Mouse (Mus musculus) ES-E14 (cell line): ENCODE measurements around the gene Rps13. TPM values are rescaled to one million over a fixed set of nuclear protein-coding genes. Genes with fewer than 3 reads are reported as not detected.

Source experiments
- DNase-seq: peaks from one replicate; pipeline ENCODE4 v3.0.0-alpha.2; 2013; ENCODE audit warnings: low read depth, low spot score
- H3K27ac ChIP-seq: 2 replicates; pipeline ENCODE4 v1.5.1; 2012; ENCODE audit warnings: low read depth, mild to moderate bottlenecking, low read length, moderate library complexity, mixed read lengths; ENCODE audit not compliant: poor library complexity, insufficient read depth, severe bottlenecking
- H3K36me3 ChIP-seq: 2 replicates; pipeline ENCODE4 v1.6.1; 2012; ENCODE audit warnings: mild to moderate bottlenecking, low read length, moderate library complexity, mixed read lengths; ENCODE audit not compliant: control insufficient read depth, poor library complexity, insufficient read depth, severe bottlenecking
- H3K4me1 ChIP-seq, 2 experiments: fragments of 150-350 bp in 1 of 2; sonication (generic) in 1 of 2; 2 replicates each; pipeline ENCODE4 v1.6.1; 2012; ENCODE audit warnings: low read length in 2 of 2, mild to moderate bottlenecking in 1 of 2, mixed read lengths in 1 of 2; ENCODE audit not compliant: control insufficient read depth in 2 of 2, insufficient read depth in 2 of 2, poor library complexity in 1 of 2
- H3K4me3 ChIP-seq, 2 experiments: fragments of 150-350 bp in 1 of 2; sonication (generic) in 1 of 2; 2 replicates each; pipeline ENCODE4 v1.5.1; 2012; ENCODE audit warnings: low read length in 2 of 2, low read depth in 1 of 2, mild to moderate bottlenecking in 1 of 2, mixed read lengths in 1 of 2; ENCODE audit not compliant: insufficient read depth in 1 of 2, poor library complexity in 1 of 2, severe bottlenecking in 1 of 2
- H3K9ac ChIP-seq: 2 replicates; pipeline ENCODE4 v1.6.1; 2012; ENCODE audit warnings: low read depth, mild to moderate bottlenecking, low read length, mixed read lengths; ENCODE audit not compliant: poor library complexity, insufficient read depth, severe bottlenecking
- H3K9me3 ChIP-seq: fragments of 150-350 bp; sonication (generic); 2 replicates; pipeline ENCODE4 v1.6.1; 2012; ENCODE audit warnings: low read depth, mild to moderate bottlenecking, low read length; ENCODE audit not compliant: control insufficient read depth, insufficient read depth
- CHD2 ChIP-seq: IDR thresholded peaks from 2 replicates; pipeline ENCODE4 v1.6.1; 2014; ENCODE audit warnings: mild to moderate bottlenecking, low read depth, low read length, inconsistent platforms
- HCFC1 ChIP-seq: IDR thresholded peaks from 2 replicates; pipeline ENCODE4 v1.6.1; 2012; ENCODE audit warnings: low read length, inconsistent platforms, borderline replicate concordance; ENCODE audit not compliant: insufficient read depth
- MAFK ChIP-seq: IDR thresholded peaks from 2 replicates; pipeline ENCODE4 v1.6.1; 2014; ENCODE audit warnings: mild to moderate bottlenecking, low read depth, low read length, inconsistent platforms; ENCODE audit not compliant: insufficient read depth
- ZC3H11A ChIP-seq: IDR thresholded peaks from 2 replicates; pipeline ENCODE4 v1.6.1; 2012; ENCODE audit warnings: low read depth, mild to moderate bottlenecking, inconsistent platforms, low read length, borderline replicate concordance
- ZNF384 ChIP-seq: IDR thresholded peaks from 2 replicates; pipeline ENCODE4 v1.6.1; 2012; ENCODE audit warnings: low read depth, low read length, inconsistent platforms
- in situ Hi-C, 2 experiments: fragments of 600-800 bp; cut with MboI; formaldehyde crosslinking; loops; one replicate each; pipeline ENCODE4 v1.15.1; 2025; ENCODE audit warnings: low sequenced_read_pairs in 2 of 2, inconsistent platforms in 1 of 2; ENCODE audit not compliant: unreplicated experiment in 2 of 2
- total RNA-seq: library from RNA; depleted of rRNA; stranded (reverse); fragments of 300-350 nt; gene quantifications from 2 replicates; pipeline ENCODE4 v1.2.3, GENCODE M21; 2012

The Rps13 gene
- total RNA-seq, 1 experiment = 1,038 TPM

- no peak overlapping the region for H3K9ac ChIP-seq
- in situ Hi-C loops = no loop called here
- no peak for DNase-seq
Measured at GRCm38 (mm10) chr7:116298851-116299250, 35.1 kb downstream of the Rps13 start.

DNA sequence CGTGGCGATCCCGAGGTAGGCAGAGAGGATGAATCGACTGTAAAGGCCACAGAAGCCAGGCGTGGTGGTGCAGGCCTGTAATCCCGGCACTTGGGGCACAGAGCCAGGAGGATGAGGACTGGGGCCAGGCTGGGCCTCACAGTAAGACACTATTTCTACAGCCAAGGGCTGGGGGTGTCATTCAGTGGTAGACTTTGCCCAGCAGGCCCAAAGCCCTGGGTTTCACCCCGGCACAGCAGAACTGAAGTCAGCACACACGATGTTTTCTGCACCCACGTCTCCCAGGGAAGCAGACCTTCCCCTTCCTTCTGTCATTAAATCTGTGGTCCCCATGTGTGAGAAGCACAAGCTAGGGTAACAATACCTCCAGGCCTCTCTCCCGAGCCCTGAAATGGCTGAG lies 35.6 kb downstream of the Rps13 start:
- Histone ChIP-seq H3K36me3 (peaks cover 5% of the 10 kb centered on the region; the same call in 1 of the 2 replicates), H3K27ac (no peak overlapping the region), H3K4me1 (peaks cover 8 to 38% of the 10 kb centered on the region in 2 experiments; a peak in 3 of 4 replicates), H3K9ac (peak overlapping the region; percentile 9; the same call in 1 of the 2 replicates), H3K9me3 (no peaks in the 10 kb centered on the region), H3K4me3 (no peak overlapping the region)
- in situ Hi-C loops = no loop called here
- DNase-seq = no peak
- TF ChIP-seq ZC3H11A (no peak), ZNF384 (no peak), MAFK (no peak), HCFC1 (no peak), CHD2 (no peak)

More at GRCm38 (mm10) chr7:116298851-116299250, 35.1 kb downstream of the Rps13 start:
- H3K27ac ChIP-seq = no peak overlapping the region
- peaks cover 5% of the 10 kb centered on the region; the same call in 1 of the 2 replicates for H3K36me3 ChIP-seq
- H3K9me3 ChIP-seq = no peaks in the 10 kb centered on the region
- no peak overlapping the region for H3K4me3 ChIP-seq
- H3K4me1 ChIP-seq = peaks cover 8 to 41% of the 10 kb centered on the region in 2 experiments; a peak in 3 of 4 replicates
- no peak for TF ChIP-seq HCFC1
- no peak for TF ChIP-seq MAFK
- no peak for TF ChIP-seq ZNF384
- TF ChIP-seq ZC3H11A = no peak
- no peak for TF ChIP-seq CHD2

- TF ChIP-seq ZC3H11A = no peak
- no peak for TF ChIP-seq ZNF384
- no peak for TF ChIP-seq CHD2
- no peak for TF ChIP-seq MAFK
- H3K27ac ChIP-seq = no peak overlapping the region
- DNase-seq = no peak
Measured at GRCm38 (mm10) chr7:116294961-116295360, 39.0 kb downstream of the Rps13 start.

DNA sequence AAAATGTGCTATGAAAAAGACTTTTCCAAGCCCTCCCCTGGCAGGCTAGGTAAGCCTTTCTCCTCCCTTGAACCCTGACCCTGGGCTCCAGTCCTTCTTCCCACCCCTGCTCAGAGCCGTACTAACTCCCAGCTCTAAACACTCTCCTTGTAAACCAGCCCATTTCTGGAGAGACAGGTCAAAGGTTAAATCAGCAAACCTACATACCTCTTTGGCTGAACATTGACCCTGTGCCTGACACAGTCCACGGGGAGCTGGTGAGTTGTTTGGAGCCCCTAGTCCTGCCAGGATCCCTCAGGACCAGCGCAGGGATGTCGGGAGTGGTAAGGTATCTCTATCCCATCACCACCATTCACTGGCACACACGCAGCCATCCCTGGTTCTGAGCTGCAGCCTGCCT lies 41.6 kb downstream of the Rps13 start:
- TF ChIP-seq HCFC1 = no peak
- no peak for TF ChIP-seq ZC3H11A
- Histone ChIP-seq H3K27ac (no peak overlapping the region), H3K4me3 (no peak overlapping the region), H3K36me3 (peaks cover 5% of the 10 kb centered on the region; the same call in 1 of the 2 replicates), H3K4me1 (peaks cover 2 to 47% of the 10 kb centered on the region in 2 experiments; a peak in 3 of 4 replicates), H3K9ac (no peak overlapping the region), H3K9me3 (no peaks in the 10 kb centered on the region)
- in situ Hi-C loops = no loop called here
- DNase-seq = no peak

More at GRCm38 (mm10) chr7:116294961-116295360, 39.0 kb downstream of the Rps13 start:
- no peak overlapping the region for H3K9ac ChIP-seq
- peaks cover 5% of the 10 kb centered on the region; the same call in 1 of the 2 replicates for H3K36me3 ChIP-seq
- no peak overlapping the region for H3K4me3 ChIP-seq
- in situ Hi-C loops = no loop called here
- peaks cover 6 to 42% of the 10 kb centered on the region in 2 experiments; a peak in 2 of 4 replicates for H3K4me1 ChIP-seq
- no peaks in the 10 kb centered on the region for H3K9me3 ChIP-seq

DNA sequence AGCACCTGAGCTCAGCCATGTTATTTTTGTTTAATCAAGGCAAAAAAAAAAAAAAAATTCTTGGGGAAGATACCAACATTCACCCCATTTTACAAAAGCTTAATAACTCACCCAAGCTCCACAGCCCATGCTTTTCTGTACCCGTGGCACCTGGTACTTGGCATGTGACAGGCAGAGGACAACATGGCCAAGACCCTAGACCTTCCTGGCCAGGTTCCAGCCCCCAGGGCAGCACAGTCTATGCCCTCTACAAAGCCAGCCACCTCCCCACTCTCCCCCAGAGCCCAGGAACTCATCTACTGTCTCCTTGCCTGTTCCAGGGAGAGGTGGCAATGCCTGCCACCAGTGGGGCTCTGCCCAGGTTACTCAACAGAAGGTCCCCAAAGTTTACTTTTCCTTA lies 43.4 kb downstream of the Rps13 start:
- TF ChIP-seq CHD2 (no peak), ZNF384 (no peak), HCFC1 (no peak), ZC3H11A (no peak), MAFK (no peak)

More for the DNA sequence above, 43.4 kb downstream of the Rps13 start:
- DNase-seq = no peak
- H3K9me3 ChIP-seq = no peaks in the 10 kb centered on the region
- H3K4me1 ChIP-seq = peaks cover 8 to 53% of the 10 kb centered on the region in 2 experiments; a peak in 3 of 4 replicates
- in situ Hi-C loops = no loop called here
- H3K4me3 ChIP-seq = no peak overlapping the region
- peaks cover 3% of the 10 kb centered on the region; the same call in 1 of the 2 replicates for H3K36me3 ChIP-seq
- H3K27ac ChIP-seq = no peak overlapping the region
- H3K9ac ChIP-seq = no peak overlapping the region
